Comparison of ENCODE assay signal across 37 mouse cellular contexts in genomic region chr11:106173228-106173627, GRCm38 (mm10). TPM values are rescaled to one million over a fixed set of nuclear protein-coding genes. Genes with fewer than 3 reads are reported as not detected.
"Had no signal": no experiment of that assay in that cellular context is flagged by ENCODE, and none has a peak within 500 bp of the region (broad histone marks: within the 10 kb centered on the region; RNA-seq: fewer than 3 reads in every experiment).

No protein-coding gene starts in this region.

- H3K36me3 ChIP-seq: intestine, embryonic 15.5 days had no signal

- H3K9me3 ChIP-seq: heart, embryonic 10.5 days; heart, embryonic 12.5 days; hindbrain, embryonic 10.5 days; hindbrain, embryonic 12.5 days; intestine, embryonic 15.5 days; limb, embryonic 13.5 days; limb, embryonic 15.5 days; liver, embryonic 12.5 days had no signal

- DNase-seq: gastrocnemius, postnatal 14 days; gastrocnemius, postnatal 36 days; heart, adult 18-20 months; heart, postnatal 10 days; heart, postnatal 4 days; kidney, adult 18-20 months; kidney, adult 8-10 months; kidney, postnatal 10 days; kidney, postnatal 25 days; kidney, postnatal 4 days; left cerebral cortex, postnatal 4 days had no signal

- H3K4me2 ChIP-seq: heart, embryonic 12.5 days; hindbrain, embryonic 12.5 days; hindbrain, embryonic 14.5 days; intestine, embryonic 15.5 days; limb, embryonic 13.5 days; limb, embryonic 15.5 days; liver, embryonic 12.5 days had no signal

- H3K9ac ChIP-seq: heart, embryonic 12.5 days; hindbrain, embryonic 12.5 days; hindbrain, embryonic 14.5 days; intestine, embryonic 15.5 days; limb, embryonic 13.5 days; limb, embryonic 15.5 days; liver, embryonic 12.5 days had no signal

- H3K4me3 ChIP-seq: heart, embryonic 10.5 days; heart, embryonic 12.5 days; hindbrain, embryonic 10.5 days; hindbrain, embryonic 12.5 days; intestine, embryonic 15.5 days; layer of hippocampus, adult 2 months; limb, embryonic 13.5 days; limb, embryonic 15.5 days; liver, embryonic 12.5 days had no signal

- H3K4me1 ChIP-seq: heart, embryonic 10.5 days; heart, embryonic 12.5 days; hindbrain, embryonic 10.5 days; hindbrain, embryonic 12.5 days; intestine, embryonic 15.5 days had no signal

- H3K27me3 ChIP-seq: heart, embryonic 12.5 days; hindbrain, embryonic 12.5 days; intestine, embryonic 15.5 days; limb, embryonic 13.5 days; limb, embryonic 15.5 days; liver, embryonic 12.5 days had no signal

- H3K27ac ChIP-seq: heart, embryonic 10.5 days; hindbrain, embryonic 10.5 days; hindbrain, embryonic 12.5 days; hindbrain, embryonic 14.5 days; intestine, embryonic 15.5 days; layer of hippocampus, adult 2 months; limb, embryonic 13.5 days; limb, embryonic 15.5 days; liver, embryonic 12.5 days had no signal

- ATAC-seq: hindbrain, embryonic 16.5 days; inflammation-experienced regulatory T-cells, adult 6 months; intestine, embryonic 15.5 days; intestine, postnatal 0 days; liver, embryonic 12.5 days had no signal

RNA-seq across cellular contexts. Expression of gene Gm10840, which starts 12.6 kb away (rescaled TPM):
- total RNA-seq: gastrocnemius, adult 18-20 months; gastrocnemius, adult 8-10 months; gastrocnemius, postnatal 14 days; gastrocnemius, postnatal 36 days; heart, adult 18-20 months; heart, adult 8-10 months; heart, postnatal 10 days; heart, postnatal 25 days; heart, postnatal 4 days; layer of hippocampus, adult 2 months; layer of hippocampus, postnatal 10 days; layer of hippocampus, postnatal 25 days; left cerebral cortex, postnatal 25 days; left cerebral cortex, postnatal 4 days; liver, adult 2 months had no signal
- polyA plus RNA-seq: frontal cortex, adult 2 months; heart, embryonic 10.5 days; heart, embryonic 12.5 days; heart, embryonic 14.5 days; heart, embryonic 16.5 days; hindbrain, embryonic 14.5 days; hindbrain, embryonic 16.5 days; inflammation-experienced regulatory T-cells, adult 6 months; intestine, embryonic 15.5 days; intestine, postnatal 0 days; kidney, embryonic 14.5 days; kidney, embryonic 16.5 days; limb, embryonic 13.5 days; liver, adult 2 months; liver, embryonic 12.5 days had no signal
